Mouse (Mus musculus) megakaryocyte, embryonic 14.5 days (primary cell): ENCODE measurements around the gene Larp1.

Source experiments
- FLI1 ChIP-seq: IDR thresholded peaks from 2 replicates; pipeline ENCODE4 v1.6.1; 2012; ENCODE audit warnings: low read length, inconsistent platforms, mixed read lengths
- GATA1 ChIP-seq: IDR thresholded peaks from 3 replicates; pipeline ENCODE4 v1.6.1; 2012; ENCODE audit warnings: mixed read lengths, low read length, inconsistent platforms, borderline replicate concordance

DNA sequence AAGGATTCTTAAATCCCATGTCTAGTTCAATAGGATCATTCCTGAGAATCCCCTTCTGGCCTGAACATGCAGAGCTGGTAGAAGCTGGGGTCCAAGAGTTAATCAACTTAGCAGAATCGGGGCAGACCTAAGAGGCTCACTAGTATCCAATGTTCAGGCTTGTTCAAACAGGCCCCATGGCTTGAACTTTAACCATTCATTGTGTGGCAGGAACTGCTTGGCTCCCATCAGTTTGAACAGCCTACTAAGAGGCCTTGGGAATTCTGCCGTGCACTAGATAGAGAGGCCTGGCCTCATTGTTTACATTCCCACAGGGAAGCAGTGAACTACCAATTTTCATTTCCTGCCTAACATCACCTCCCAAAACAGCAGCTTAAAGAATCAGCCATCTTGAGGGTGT lies 12.8 kb downstream of the Larp1 start:
- TF ChIP-seq GATA1, result no peak
- TF ChIP-seq FLI1, result no peak
